Mouse (Mus musculus): ENCODE results near the gene Rps29. TPM values are rescaled to one million over a fixed set of nuclear protein-coding genes. Genes with fewer than 3 reads are reported as not detected.

Gene Rps29
- polyA plus RNA-seq, 1 experiment from 2014 or later = 940 TPM

DNA sequence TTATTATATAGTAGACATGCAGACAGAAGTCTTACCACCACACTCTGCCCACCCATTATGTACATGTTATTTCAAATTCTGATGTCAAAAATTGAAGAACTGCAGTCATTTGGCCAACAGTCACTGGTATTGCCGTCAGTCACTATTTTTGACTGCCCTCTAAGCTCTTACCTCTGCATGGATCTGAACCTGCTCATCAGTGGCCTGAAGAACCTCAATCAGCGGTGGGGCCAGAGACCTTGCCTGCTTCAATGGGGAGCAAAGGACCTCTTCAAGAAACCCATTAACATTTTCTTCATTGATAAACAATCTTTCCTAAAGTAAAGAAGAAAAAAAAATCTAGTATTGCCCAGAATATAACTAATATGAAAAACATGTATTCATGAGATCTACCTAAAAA, 33.7 kb upstream of the Rps29 start:
- DNase-seq (ENCODE audit: low read depth, low spot score) (no peak), ATAC-seq (no peak)
- CTCF ChIA-PET = no interaction called here
- POLR2A ChIA-PET = no interaction called here
- in situ Hi-C loops (cut with MboI; ENCODE audit: low pct_unique_long_range_greater_than_20kb) = no loop called here
- no peak for TF ChIP-seq CTCF (IDR thresholded peaks at IDR 0.05)
- H3K27me3 ChIP-seq = no peaks in the 10 kb centered on the region

DNA sequence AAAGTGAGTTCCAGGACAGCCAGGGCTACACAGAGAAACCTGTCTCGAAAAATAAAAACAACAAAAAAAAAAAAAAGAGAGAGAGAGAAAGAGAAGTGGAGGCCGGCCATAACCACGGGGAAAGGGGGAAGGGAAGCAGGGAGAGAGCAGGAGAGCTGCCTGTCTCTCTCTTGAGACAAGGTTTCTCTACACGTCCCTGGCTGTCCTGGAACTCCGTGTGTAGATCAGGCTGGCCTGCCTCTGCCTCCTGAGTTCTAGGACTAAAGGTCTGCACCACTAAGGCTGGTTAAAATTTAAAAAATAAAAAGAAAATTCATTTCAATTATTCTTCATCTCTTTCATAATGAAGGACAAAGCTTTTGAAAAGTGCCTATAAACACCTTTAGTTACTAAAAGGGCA, 32.4 kb upstream of the Rps29 start:
- ChIA-PET CTCF (no interaction called here), POLR2A (no interaction called here)
- no peak for TF ChIP-seq CTCF (IDR thresholded peaks at IDR 0.05)
- in situ Hi-C loops (cut with MboI; ENCODE audit: low pct_unique_long_range_greater_than_20kb) = no loop called here
- ATAC-seq = no peak
- no peaks in the 10 kb centered on the region for H3K27me3 ChIP-seq
- DNase-seq (ENCODE audit: low read depth, low spot score) = no peak

DNA sequence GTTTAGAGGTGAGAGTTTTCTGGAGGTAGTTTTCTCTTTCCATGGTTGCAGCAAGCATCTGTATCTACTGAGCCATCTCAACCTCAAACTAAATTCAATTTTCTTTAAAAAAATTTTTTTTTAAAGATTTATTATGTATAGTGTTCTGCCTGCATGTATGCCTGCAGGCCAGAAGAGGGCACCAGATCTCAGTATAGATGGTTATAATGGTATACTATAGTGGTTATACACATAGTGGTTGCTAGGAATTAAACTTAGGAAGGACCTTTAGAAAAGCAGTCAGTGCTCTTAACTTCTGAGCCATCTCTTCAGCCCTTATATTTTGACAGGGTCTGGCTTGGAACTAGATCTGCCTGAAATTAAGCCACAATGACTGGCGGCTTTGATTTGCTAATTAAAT, 31.5 kb upstream of the Rps29 start:
- ChIA-PET CTCF (no interaction called here), POLR2A (no interaction called here)
- TF ChIP-seq CTCF (IDR thresholded peaks at IDR 0.05) = no peak
- DNase-seq (ENCODE audit: low read depth, low spot score) (no peak), ATAC-seq (no peak)
- no peaks in the 10 kb centered on the region for H3K27me3 ChIP-seq
- in situ Hi-C loops (cut with MboI; ENCODE audit: low pct_unique_long_range_greater_than_20kb) = no loop called here

DNA sequence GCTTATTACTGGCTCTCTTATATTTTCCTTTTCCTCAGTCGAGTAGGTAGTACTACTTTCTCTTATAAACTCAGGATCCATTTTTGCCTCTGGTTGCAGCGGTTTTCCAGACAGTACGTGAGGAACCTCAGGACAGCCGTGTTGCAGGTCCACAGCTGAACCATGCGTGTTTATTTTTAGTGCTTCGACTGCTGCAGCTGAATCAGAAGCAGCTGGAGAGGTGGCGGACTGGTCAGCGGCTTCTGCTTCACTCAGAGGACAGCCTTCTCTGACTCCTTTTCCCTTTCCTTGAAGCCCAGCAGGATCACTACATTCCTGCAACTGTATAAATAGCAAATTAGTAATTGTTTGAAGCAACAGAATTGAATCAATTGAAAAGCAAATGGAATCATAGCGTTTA, 31.1 kb upstream of the Rps29 start:
- ChIA-PET CTCF (no interaction called here), POLR2A (no interaction called here)
- in situ Hi-C loops (cut with MboI; ENCODE audit: low pct_unique_long_range_greater_than_20kb) = no loop called here
- TF ChIP-seq CTCF (IDR thresholded peaks at IDR 0.05) = no peak
- DNase-seq (ENCODE audit: low read depth, low spot score) (no peak), ATAC-seq (no peak)
- no peaks in the 10 kb centered on the region for H3K27me3 ChIP-seq

DNA sequence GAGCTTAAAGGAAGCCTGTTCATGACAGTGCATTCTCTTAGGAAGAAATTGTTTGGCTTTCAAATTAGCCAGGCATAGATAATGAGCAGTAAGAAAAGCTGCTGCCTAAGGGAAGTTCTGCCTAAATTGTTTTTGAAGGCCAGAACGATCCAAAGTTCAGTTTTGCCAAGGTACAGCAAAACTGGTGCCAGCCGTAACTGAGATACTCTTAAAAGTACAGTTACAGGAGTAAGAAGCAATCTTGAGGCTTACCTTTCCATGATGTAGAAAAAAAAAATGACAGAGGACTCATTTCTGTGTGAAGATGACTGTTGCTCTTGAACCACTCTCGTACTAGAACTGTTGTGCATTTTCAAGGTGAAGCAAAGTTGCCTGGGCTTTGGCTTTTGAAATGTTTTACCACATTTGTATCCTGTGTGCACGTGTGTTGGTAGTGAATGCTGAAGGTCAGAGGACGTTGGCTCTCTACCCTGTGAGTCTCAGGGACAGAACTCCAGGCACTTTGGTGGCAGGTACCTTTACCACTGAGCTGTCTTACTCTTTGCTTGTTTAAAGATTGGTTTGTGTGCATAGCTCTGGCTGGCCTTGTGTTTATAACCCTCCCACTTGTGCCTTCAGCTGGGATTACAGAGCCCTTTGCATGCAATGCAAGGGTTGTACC, 28.0 kb upstream of the Rps29 start:
- ChIA-PET POLR2A (no interaction called here), CTCF (no interaction called here)
- TF ChIP-seq CTCF (IDR thresholded peaks at IDR 0.05) = no peak
- DNase-seq (ENCODE audit: low read depth, low spot score) (no peak), ATAC-seq (no peak)
- in situ Hi-C loops (cut with MboI; ENCODE audit: low pct_unique_long_range_greater_than_20kb) = no loop called here
- H3K27me3 ChIP-seq = no peaks in the 10 kb centered on the region

DNA sequence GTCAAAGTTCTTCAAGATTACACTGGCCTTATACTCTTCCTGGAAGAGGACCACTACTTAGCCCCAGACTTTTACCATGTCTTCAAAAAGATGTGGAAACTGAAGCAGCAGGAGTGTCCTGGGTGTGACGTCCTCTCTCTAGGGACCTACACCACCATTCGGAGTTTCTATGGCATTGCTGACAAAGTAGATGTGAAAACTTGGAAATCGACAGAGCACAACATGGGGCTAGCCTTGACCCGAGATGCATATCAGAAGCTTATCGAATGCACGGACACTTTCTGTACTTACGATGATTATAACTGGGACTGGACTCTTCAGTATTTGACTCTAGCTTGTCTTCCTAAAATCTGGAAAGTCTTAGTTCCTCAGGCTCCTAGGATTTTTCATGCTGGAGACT, 26.4 kb upstream of the Rps29 start:
- ATAC-seq = no peak
- TF ChIP-seq CTCF (IDR thresholded peaks at IDR 0.05) = no peak
- in situ Hi-C loops (cut with MboI; ENCODE audit: low pct_unique_long_range_greater_than_20kb) = no loop called here
- H3K27me3 ChIP-seq = no peaks in the 10 kb centered on the region
- ChIA-PET POLR2A (interaction anchor here (1.6 kb wide), 1 partner anchor 12 kb away, joined by 6 read pairs; the partner anchor contains the start of gene Gm49383), CTCF (no interaction called here)
- no peak for DNase-seq (ENCODE audit: low read depth, low spot score)

DNA sequence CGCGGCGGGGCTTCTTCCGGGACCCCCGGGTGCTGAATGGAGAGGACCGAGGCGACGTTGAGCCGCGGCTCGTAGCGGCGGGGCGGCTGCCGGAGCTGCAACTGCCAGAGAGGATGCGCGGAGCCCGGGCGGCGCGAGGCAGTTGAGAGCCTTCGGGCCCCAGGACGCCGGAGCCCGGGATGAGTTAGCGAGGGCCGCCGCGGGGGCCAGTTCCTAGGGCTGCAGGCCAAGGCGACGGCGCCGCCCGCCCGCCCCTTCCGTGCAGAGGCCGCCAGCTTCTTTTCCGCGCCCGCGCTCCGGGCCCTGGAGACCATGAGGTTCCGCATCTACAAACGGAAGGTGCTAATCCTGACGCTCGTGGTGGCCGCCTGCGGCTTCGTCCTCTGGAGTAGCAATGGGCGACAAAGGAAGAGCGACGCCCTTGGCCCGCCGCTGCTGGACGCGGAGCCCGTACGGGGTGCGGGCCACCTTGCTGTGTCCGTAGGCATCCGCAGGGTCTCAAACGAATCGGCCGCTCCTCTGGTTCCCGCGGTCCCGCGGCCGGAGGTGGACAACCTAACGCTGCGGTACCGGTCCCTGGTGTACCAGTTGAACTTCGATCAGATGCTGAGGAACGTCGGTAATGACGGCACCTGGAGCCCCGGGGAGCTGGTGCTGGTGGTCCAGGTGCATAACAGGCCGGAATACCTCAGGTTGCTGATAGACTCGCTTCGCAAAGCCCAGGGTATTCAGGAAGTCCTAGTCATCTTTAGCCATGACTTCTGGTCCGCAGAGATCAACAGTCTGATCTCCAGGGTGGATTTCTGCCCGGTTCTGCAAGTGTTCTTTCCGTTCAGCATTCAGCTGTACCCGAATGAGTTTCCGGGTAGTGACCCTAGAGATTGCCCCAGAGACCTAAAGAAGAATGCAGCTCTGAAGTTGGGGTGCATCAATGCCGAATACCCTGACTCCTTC, 25.6 kb upstream of the Rps29 start:
- CTCF ChIA-PET = no interaction called here
- no peaks in the 10 kb centered on the region for H3K27me3 ChIP-seq
- DNase-seq (ENCODE audit: low read depth, low spot score) (no peak), ATAC-seq (peak; percentile 47)
- TF ChIP-seq CTCF (IDR thresholded peaks at IDR 0.05) = no peak
- in situ Hi-C loops (cut with MboI; ENCODE audit: low pct_unique_long_range_greater_than_20kb) = no loop called here
- POLR2A ChIA-PET = interaction anchor here (0.6 to 1.6 kb wide), 4 partner anchors 9 to 512 kb away, joined by 3 to 6 read pairs (median 4); partner anchors contain the start of gene Gm49383

DNA sequence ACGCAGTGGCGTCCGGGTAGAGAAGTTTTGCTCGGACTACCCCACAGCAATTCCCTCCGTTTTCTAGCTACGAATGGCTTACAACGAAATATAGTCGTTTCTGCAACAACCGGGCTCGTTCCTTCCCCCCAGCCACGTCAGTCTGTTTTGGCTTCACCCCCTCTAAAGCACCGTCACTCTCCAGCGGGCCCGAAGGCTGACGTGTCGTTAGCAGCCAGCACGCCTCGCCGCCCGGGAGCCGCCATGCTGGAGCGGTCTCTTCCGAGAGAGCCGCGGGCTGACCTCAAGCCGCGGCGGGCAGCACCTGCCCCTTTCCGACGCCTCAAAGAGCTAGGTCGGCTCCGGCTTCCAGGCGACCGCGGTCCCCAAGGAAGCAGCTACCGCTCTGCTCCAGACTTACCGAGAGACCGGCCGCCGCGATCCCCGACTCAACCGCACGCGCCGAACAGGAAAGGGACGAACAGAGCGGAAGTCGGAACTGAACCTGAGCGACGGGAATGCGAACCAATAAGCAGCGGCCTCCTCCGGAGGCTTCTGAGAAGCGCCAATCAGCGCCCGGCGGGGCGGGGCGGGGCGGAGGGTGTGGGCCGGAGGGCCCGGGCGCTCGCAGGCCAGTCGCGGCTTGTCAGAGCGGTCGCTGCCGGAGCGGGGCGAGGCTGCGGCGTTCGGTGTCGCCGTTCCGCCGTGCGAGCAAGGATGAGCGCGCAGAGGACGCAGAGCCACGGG, 24.8 kb upstream of the Rps29 start, which contains the start of the genes Rpl36al and Mgat2:
Rpl36al (minus strand) TSS at position 501 of the 726 bp plus-strand sequence.
Mgat2 (plus strand) TSS at position 575 of the 726 bp plus-strand sequence.
- in situ Hi-C loops (cut with MboI; ENCODE audit: low pct_unique_long_range_greater_than_20kb) = no loop called here
- ATAC-seq = peak; percentile 98
- DNase-seq (ENCODE audit: low read depth, low spot score) = peak; percentile 89
- no peak for TF ChIP-seq CTCF (IDR thresholded peaks at IDR 0.05)
- ChIA-PET POLR2A (interaction anchor here (0.6 to 1.6 kb wide), 4 partner anchors 8 to 511 kb away, joined by 3 to 6 read pairs (median 4); partner anchors contain the start of gene Gm49383), CTCF (no interaction called here)
- H3K27me3 ChIP-seq = no peaks in the 10 kb centered on the region

DNA sequence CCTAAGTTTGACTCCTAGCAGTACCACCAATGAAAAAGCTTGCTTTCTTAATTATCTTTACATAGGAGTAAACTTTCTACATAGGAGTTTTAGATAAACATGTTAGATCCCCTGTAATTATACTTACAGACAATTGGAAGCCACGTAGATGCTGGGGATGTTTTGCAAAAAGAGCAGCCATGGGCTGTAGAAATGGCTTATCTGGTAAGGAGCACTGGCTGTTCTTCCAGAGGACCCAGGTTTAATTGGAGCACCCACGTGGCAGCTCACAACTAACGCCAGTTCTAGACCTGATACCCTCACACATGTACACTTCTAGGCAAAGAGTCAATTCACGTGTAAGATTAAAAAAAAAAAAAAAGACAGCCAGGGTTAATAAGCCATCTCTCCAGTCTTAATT, 22.8 kb upstream of the Rps29 start:
- ChIA-PET POLR2A (no interaction called here), CTCF (no interaction called here)
- TF ChIP-seq CTCF (IDR thresholded peaks at IDR 0.05) = no peak
- in situ Hi-C loops (cut with MboI; ENCODE audit: low pct_unique_long_range_greater_than_20kb) = no loop called here
- DNase-seq (ENCODE audit: low read depth, low spot score) (no peak), ATAC-seq (no peak)
- no peaks in the 10 kb centered on the region for H3K27me3 ChIP-seq

DNA sequence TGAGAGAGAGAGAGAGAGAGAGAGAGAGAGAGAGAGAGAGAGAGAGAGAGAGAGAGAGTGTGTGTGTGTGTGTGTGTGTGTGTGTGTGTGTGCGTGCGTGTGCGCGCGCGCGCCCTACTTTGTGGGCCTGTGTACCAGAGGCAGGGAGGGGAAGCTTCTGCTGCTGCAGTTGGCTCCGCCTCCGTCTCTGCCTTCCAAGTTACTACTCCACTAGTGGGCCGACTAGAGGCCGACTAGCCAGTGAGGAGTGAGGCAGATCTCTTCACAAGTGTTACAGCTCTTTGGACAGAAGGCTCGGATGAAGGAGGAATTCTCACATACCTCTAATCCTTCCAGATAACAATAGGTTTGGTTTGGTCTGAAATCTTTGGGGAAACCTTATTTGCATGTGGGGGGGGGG, 20.4 kb upstream of the Rps29 start:
- POLR2A ChIA-PET = no interaction called here
- ATAC-seq (no peak), DNase-seq (ENCODE audit: low read depth, low spot score) (no peak)
- TF ChIP-seq CTCF (IDR thresholded peaks at IDR 0.05) = no peak
- no peaks in the 10 kb centered on the region for H3K27me3 ChIP-seq
- in situ Hi-C loops (cut with MboI; ENCODE audit: low pct_unique_long_range_greater_than_20kb) = no loop called here
- CTCF ChIA-PET = no interaction called here
